Comparison of ENCODE assay signal across 17 mouse cellular contexts in the genomic region with DNA sequence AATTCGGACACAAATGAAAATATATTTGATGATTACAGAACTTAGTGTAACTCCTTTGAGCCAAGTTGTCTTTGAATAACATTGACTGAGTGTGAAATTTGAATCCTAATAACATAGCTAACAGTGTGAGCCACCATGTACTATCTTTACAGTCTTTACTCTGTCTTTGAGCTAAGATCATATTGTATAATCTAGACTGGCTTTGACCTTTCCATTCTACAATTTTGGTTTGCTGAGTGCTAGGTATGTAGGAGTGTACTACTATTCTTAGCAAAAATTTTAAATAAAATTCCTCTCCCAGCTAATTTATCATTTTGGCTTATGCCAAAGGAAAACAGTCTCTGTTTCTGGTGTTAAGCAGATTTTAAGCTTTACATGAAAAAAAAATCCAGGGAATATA.
"Had no signal": no experiment of that assay in that cellular context is flagged by ENCODE, and none has a peak within 500 bp of the region (broad histone marks: within the 10 kb centered on the region; RNA-seq: fewer than 3 reads in every experiment).

No protein-coding gene starts in this region.

- DNase-seq: left cerebral cortex, postnatal 4 days; liver; liver, embryonic 13.5 days; liver, postnatal 0 days; lung, adult 18-20 months; lung, adult 2 months; lung, embryonic 14.5 days; lung, postnatal 10 days; lung, postnatal 14 days; lung, postnatal 36 days; lung, postnatal 4 days; midbrain, embryonic 14.5 days had no signal

- ATAC-seq: liver, embryonic 12.5 days; liver, postnatal 0 days; lung, postnatal 0 days; midbrain, embryonic 13.5 days; midbrain, embryonic 15.5 days; midbrain, embryonic 16.5 days had no signal
